Mouse (Mus musculus): ENCODE measurements around the gene Syngap1. TPM values are rescaled to one million over a fixed set of nuclear protein-coding genes. Genes with fewer than 3 reads are reported as not detected.

Syngap1 gene
- polyA plus RNA-seq (2017; shearing (Covaris generic)): 1 to 10 TPM in 1 of 2 experiments, under 1 TPM in 1; 0.10 to 2.4 TPM

GRCm38 (mm10) chr17:26941031-26941789, at the start of gene Syngap1:
Gene Syngap1 (plus strand): TSS chr17:26941253.

GRCm38 (mm10) chr17:26916711-26917482, 24.2 kb upstream of the Syngap1 start, which contains the start of gene Kifc5b:
Gene Kifc5b (plus strand): TSS chr17:26917091.

GRCm38 (mm10) chr17:26932839-26933398, 8.1 kb upstream of the Syngap1 start, which contains the start of gene Phf1:
Gene Phf1 (plus strand): TSS chr17:26933052.

GRCm38 (mm10) chr17:26939178-26939972, 1.7 kb upstream of the Syngap1 start, which contains the start of gene Cuta:
Gene Cuta (minus strand): TSS chr17:26939569.

GRCm38 (mm10) chr17:26972703-26973574, 31.9 kb downstream of the Syngap1 start, which contains the start of gene Zbtb9:
Gene Zbtb9 (plus strand): TSS chr17:26973167.

Other genes with a start within 250 kb of the Syngap1 start
- 10 to 100 TPM; 48.9 to 66.5 TPM for gene Crebrf, start 225.6 kb upstream of the Syngap1 start, polyA plus RNA-seq (2017; shearing (Covaris generic))
- gene Bnip1, start 160.2 kb upstream of the Syngap1 start, polyA plus RNA-seq (2017; shearing (Covaris generic)): 10 to 100 TPM; 27.7 to 36.1 TPM
- gene Nkx2-5, start 96.2 kb upstream of the Syngap1 start, polyA plus RNA-seq (2017; shearing (Covaris generic)): under 1 TPM in 1 of 2 experiments, not detected in 1; 0.43 TPM
- 1 to 10 TPM; 2.8 to 3.2 TPM for gene Kifc5b, start 24.2 kb upstream of the Syngap1 start, polyA plus RNA-seq (2017; shearing (Covaris generic))
- gene Phf1, start 8.2 kb upstream of the Syngap1 start, polyA plus RNA-seq (2017; shearing (Covaris generic)): 100 to 1,000 TPM; 126 to 166 TPM
- gene Cuta, start 1.7 kb upstream of the Syngap1 start, polyA plus RNA-seq (2017; shearing (Covaris generic)): 100 to 1,000 TPM; 158 to 176 TPM
- 10 to 100 TPM; 30.0 to 37.9 TPM for gene Zbtb9, start 31.9 kb downstream of the Syngap1 start, polyA plus RNA-seq (2017; shearing (Covaris generic))
- 1 to 10 TPM in 1 of 2 experiments, under 1 TPM in 1; 0.51 to 2.0 TPM for gene Bak1, start 87.8 kb downstream of the Syngap1 start, polyA plus RNA-seq (2017; shearing (Covaris generic))
- 10 to 100 TPM; 16.5 to 26.6 TPM for gene Itpr3, start 116.1 kb downstream of the Syngap1 start, polyA plus RNA-seq (2017; shearing (Covaris generic))
- gene Uqcc2, start 192.7 kb downstream of the Syngap1 start, polyA plus RNA-seq (2017; shearing (Covaris generic)): 10 to 100 TPM; 87.5 to 96.4 TPM
- under 1 TPM; 0.06 to 0.36 TPM for gene Ip6k3, start 226.5 kb downstream of the Syngap1 start, polyA plus RNA-seq (2017; shearing (Covaris generic))

All from inflammation-experienced regulatory T-cells (primary cell).